Mouse (Mus musculus): ENCODE data around the gene Apex2. TPM values are rescaled to one million over a fixed set of nuclear protein-coding genes. Genes with fewer than 3 reads are reported as not detected.

The Apex2 gene
- polyA plus RNA-seq, 1 experiment from 2014 or later, result 22.9 TPM

DNA sequence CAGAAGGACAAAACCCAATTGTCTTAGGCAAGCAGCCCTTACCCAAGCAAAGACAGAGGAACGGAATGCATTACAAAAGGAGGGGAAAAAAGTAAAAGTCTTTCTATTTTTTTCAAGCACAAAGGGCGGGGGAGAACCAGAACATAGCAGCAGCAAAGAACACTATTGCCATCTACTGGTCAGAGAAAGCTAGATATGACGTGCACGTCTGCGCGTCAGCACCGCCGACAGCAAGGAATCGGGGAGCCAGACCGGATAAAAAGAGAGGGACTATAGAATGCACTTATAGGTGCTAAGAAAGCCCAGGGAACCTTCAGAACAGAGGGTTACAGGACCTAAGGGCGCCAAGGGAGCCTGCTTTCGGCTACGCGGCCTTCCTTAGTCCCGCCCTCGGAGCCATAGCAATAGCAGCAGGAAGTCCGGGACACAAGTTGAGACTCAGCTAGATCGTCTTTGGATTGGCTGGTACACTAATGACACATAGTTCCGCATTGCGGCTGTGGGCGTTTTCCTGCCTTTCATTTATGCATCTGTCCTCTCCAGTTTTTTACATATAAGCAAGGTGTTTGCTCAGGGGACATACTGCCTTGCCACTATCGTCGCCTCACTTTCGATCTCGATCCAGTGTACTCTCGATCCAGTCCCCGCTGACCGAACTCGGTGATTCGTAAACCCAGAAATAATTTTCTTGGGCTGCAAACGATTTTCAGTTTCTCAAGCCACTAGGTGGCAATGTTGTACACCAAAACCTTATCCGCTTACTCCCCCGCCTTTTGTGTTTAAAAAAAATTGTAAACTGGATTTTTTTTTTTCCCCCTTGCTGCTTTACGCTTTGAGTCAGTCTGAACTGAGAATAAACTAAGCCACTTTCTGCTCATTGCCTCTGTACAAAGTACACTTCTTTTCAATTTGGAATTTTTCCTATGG, 111.6 kb downstream of the Apex2 start:
- no peaks in the 10 kb centered on the region for H3K27me3 ChIP-seq
- H3K4me2 ChIP-seq, result peak overlapping the region; percentile 44
- peak; percentile 98 for ATAC-seq (replicated peaks; ENCODE audit: low FRiP score)
- H3K9me3 ChIP-seq (replicated peaks), result no peaks in the 10 kb centered on the region
- WGBS, result under 1% methylated on average over 34 of the region's 34 CpGs
- peak overlapping the region; percentile 94 for H3K27ac ChIP-seq
- H3K9ac ChIP-seq, result peak overlapping the region; percentile 50; the same call in 1 of the 2 replicates
- peak overlapping the region; percentile 58 for H3K4me3 ChIP-seq (replicated peaks)
- H3K36me3 ChIP-seq, result no peaks in the 10 kb centered on the region
- no peaks in the 10 kb centered on the region for H3K4me1 ChIP-seq

- ATAC-seq (replicated peaks; ENCODE audit: low FRiP score), result no peak
- Histone ChIP-seq H3K27ac (no peak overlapping the region), H3K9ac (no peak overlapping the region), H3K4me2 (no peak overlapping the region), H3K9me3 (replicated peaks) (no peaks in the 10 kb centered on the region), H3K4me3 (replicated peaks) (no peak overlapping the region), H3K36me3 (no peaks in the 10 kb centered on the region), H3K4me1 (no peaks in the 10 kb centered on the region), H3K27me3 (no peaks in the 10 kb centered on the region)
- WGBS, result 85% methylated on average over 1 of the region's 1 CpGs
Observed at GRCm38 (mm10) chrX:150471416-150471815, 118.3 kb downstream of the Apex2 start.

Small RNA genes within 50 kb of the gene (microRNA-seq; reads per million reads assigned to microRNA genes)
- gene Mir3620, result not detected

Other genes with a start within 250 kb of the Apex2 start
- gene Tmem29, start 130.7 kb downstream of the Apex2 start, polyA plus RNA-seq (2015; fragmentation: Nextera tagmentation; extraction: Ambion mirVana), result 33.7 and 38.4 TPM in 2 replicates
- gene Alas2, start 42.5 kb downstream of the Apex2 start, polyA plus RNA-seq (2015; fragmentation: Nextera tagmentation; extraction: Ambion mirVana), result 70.4 and 86.5 TPM in 2 replicates
- gene Pfkfb1, start 1.6 kb downstream of the Apex2 start, polyA plus RNA-seq (2015; fragmentation: Nextera tagmentation; extraction: Ambion mirVana), result 5.4 and 5.5 TPM in 2 replicates
- 21.9 and 22.4 TPM in 2 replicates for gene Tro, start 67.7 kb upstream of the Apex2 start, polyA plus RNA-seq (2015; fragmentation: Nextera tagmentation; extraction: Ambion mirVana)
- 647 and 740 TPM in 2 replicates for gene Maged2, start 224.5 kb upstream of the Apex2 start, polyA plus RNA-seq (2015; fragmentation: Nextera tagmentation; extraction: Ambion mirVana)